Mouse (Mus musculus): ENCODE measurements at regions not wholly inside any gene's neighbourhood (a gene's known extent, or its start where the extent isn't known, plus 50 kb on each side); places are given as distances from the start of the nearest gene placed in this dataset.

- Histone ChIP-seq H3K4me3 (no peak overlapping the region), H3K27me3 (no peaks in the 10 kb centered on the region)
- WGBS = 93% methylated on average over 1 of the region's 1 CpGs
Measured at GRCm38 (mm10) chr12:32273474-32273873, 65.0 kb upstream of the Pik3cg start.

DNA sequence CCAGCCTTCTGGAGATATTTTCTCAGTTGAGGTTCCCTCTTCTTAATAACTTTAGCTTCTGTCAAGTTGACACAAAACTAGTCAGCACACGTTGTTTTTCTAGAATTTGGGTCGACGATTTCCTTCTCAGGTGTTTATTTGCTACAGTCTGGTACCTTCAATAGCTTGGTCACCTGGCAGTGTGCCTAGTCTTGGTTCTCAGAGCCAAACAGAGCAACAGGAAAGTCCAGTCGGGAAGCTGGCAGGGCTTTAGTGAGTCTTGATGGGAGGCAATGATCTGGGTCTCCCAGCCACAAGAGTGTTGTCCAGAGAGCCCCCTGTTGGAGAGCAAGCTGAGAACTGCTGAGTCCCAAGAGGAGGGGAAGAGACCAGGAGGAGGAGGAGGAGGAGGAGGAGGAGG, 71.4 kb upstream of the Pik3cg start:
- no peaks in the 10 kb centered on the region for H3K27me3 ChIP-seq
- no peaks in the 10 kb centered on the region for H3K36me3 ChIP-seq
- H3K4me1 ChIP-seq = no peaks in the 10 kb centered on the region
- 62% methylated on average over 4 of the region's 4 CpGs for WGBS
- H3K4me2 ChIP-seq = no peak overlapping the region
- H3K9ac ChIP-seq = no peak overlapping the region
- H3K9me3 ChIP-seq = no peaks in the 10 kb centered on the region
- H3K4me3 ChIP-seq = no peak overlapping the region
- no peak for ATAC-seq (ENCODE audit: insufficient number of reproducible peaks, low FRiP score, low TSS enrichment, low read depth)
- no peak overlapping the region for H3K27ac ChIP-seq

More at GRCm38 (mm10) chr12:32273474-32273873, 65.0 kb upstream of the Pik3cg start:
- Histone ChIP-seq H3K27ac (no peak overlapping the region), H3K36me3 (no peaks in the 10 kb centered on the region), H3K4me2 (no peak overlapping the region), H3K9ac (no peak overlapping the region), H3K9me3 (no peaks in the 10 kb centered on the region), H3K4me1 (no peaks in the 10 kb centered on the region)
- no peak for ATAC-seq (ENCODE audit: insufficient number of reproducible peaks, low FRiP score, low TSS enrichment, low read depth)

- Histone ChIP-seq H3K4me3 (no peak overlapping the region), H3K4me2 (no peak overlapping the region), H3K27me3 (no peaks in the 10 kb centered on the region), H3K9ac (no peak overlapping the region), H3K4me1 (no peaks in the 10 kb centered on the region), H3K36me3 (no peaks in the 10 kb centered on the region), H3K27ac (no peak overlapping the region), H3K9me3 (no peaks in the 10 kb centered on the region)
- ATAC-seq (ENCODE audit: insufficient number of reproducible peaks, low FRiP score, low TSS enrichment, low read depth) = no peak
- 84% methylated on average over 2 of the region's 2 CpGs for WGBS
Measured at GRCm38 (mm10) chr12:32280309-32280708, 71.8 kb upstream of the Pik3cg start.

DNA sequence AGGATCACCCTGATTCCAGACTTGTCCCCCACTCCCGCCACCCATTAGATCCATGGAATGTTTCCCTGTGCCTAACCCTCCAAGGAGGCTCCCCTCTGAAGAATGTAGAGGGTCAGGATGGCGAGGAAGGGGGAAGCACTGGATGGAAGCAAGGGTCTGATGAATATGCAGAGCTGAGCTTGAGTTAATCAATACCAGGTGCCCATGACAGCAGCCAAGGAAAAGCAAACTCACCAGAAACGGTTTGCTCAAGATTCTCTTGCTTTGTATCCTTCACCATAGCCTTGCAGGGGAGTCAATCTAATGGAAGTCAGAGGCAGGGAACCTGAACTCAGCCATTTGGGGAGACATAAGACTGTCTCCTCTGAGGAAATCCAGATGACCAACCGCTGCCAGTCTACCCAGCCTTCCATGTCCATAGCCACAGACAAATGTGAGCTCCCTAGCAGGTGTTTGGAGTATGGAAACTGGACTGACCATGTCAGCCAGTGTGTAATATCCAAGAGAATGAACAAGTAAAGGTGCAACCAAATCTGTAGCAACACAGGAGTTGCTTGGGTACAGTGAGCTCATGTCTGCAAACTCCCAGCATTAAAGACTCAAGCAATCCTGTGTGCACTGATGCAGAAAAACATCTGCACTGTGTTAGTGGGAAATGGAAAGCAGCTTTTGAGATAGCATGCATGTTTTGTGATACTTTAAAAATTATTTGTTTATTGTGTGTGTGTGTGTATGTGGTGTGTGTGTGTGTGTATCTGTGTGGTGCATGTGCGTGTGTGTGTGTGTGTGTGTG, 74.1 kb upstream of the Pik3cg start:
- Histone ChIP-seq H3K4me2 (no peak overlapping the region), H3K27ac (peak overlapping the region; percentile 43)
- 56% methylated on average over 5 of the region's 5 CpGs for WGBS

GRCm38 (mm10) chr12:32285039-32285438, 76.6 kb upstream of the Pik3cg start:
- Histone ChIP-seq H3K4me2 (no peak overlapping the region), H3K9me3 (no peaks in the 10 kb centered on the region), H3K4me1 (no peaks in the 10 kb centered on the region), H3K9ac (no peak overlapping the region), H3K27me3 (no peaks in the 10 kb centered on the region), H3K27ac (no peak overlapping the region), H3K36me3 (no peaks in the 10 kb centered on the region), H3K4me3 (no peak overlapping the region)
- ATAC-seq (ENCODE audit: insufficient number of reproducible peaks, low FRiP score, low TSS enrichment, low read depth) = no peak
- 56% methylated on average over 2 of the region's 2 CpGs for WGBS

More for the DNA sequence above, 74.1 kb upstream of the Pik3cg start:
- no peaks in the 10 kb centered on the region for H3K9me3 ChIP-seq
- H3K27me3 ChIP-seq = no peaks in the 10 kb centered on the region
- H3K4me3 ChIP-seq = no peak overlapping the region
- no peaks in the 10 kb centered on the region for H3K4me1 ChIP-seq
- H3K9ac ChIP-seq = no peak overlapping the region
- no peaks in the 10 kb centered on the region for H3K36me3 ChIP-seq
- ATAC-seq (ENCODE audit: insufficient number of reproducible peaks, low FRiP score, low TSS enrichment, low read depth) = no peak

- Histone ChIP-seq H3K36me3 (no peaks in the 10 kb centered on the region), H3K9ac (no peak overlapping the region), H3K27me3 (no peaks in the 10 kb centered on the region), H3K4me3 (no peak overlapping the region), H3K4me1 (no peaks in the 10 kb centered on the region), H3K9me3 (no peaks in the 10 kb centered on the region), H3K27ac (no peak overlapping the region), H3K4me2 (no peak overlapping the region)
- WGBS = 26% methylated on average over 5 of the region's 5 CpGs
- no peak for ATAC-seq (ENCODE audit: insufficient number of reproducible peaks, low FRiP score, low TSS enrichment, low read depth)
Measured at GRCm38 (mm10) chr12:32286652-32287051, 78.2 kb upstream of the Pik3cg start.

- Histone ChIP-seq H3K4me1 (no peaks in the 10 kb centered on the region), H3K4me2 (no peak overlapping the region), H3K9me3 (no peaks in the 10 kb centered on the region), H3K9ac (no peak overlapping the region), H3K4me3 (no peak overlapping the region), H3K27me3 (no peaks in the 10 kb centered on the region), H3K27ac (no peak overlapping the region), H3K36me3 (no peaks in the 10 kb centered on the region)
- 68% methylated on average over 5 of the region's 5 CpGs for WGBS
- no peak for ATAC-seq (ENCODE audit: insufficient number of reproducible peaks, low FRiP score, low TSS enrichment, low read depth)
Measured at GRCm38 (mm10) chr12:32291145-32291544, 82.7 kb upstream of the Pik3cg start.

DNA sequence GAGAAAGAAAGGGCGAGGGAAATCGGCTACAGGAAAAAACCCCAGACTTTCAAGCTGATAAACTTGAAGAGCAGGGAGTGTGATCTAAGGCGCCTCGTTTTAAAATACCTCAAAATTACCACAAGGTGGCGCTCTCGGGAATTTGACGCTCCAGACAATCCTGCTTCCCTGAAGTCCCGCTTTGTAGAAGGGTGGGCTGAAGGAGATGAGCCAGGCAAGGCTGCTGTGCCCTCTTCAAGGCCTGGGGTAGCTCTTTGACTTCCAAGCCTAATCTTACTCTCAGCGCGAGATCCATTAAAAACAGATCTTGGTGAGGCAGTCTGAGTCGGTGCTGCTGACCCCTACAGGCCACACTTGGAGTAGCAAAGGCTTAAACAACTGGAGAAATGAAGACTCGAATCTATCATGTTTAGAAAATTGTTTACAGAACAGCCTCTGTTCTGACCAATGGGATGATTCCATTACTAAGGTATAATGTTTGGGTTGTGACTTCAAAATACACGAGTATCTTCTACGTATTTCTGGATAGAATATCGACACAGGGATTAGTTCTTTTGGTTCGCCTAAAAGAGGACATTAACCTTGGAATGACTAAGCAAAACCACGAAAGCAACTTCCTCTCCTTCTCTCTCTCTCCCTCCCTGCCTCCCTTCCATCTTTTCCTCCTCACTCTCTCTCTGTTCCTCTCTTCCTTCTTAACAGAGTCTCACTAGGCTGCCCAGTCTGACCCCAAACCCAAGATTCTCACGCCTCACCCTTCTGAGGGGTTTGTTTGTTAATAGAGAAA, 83.7 kb upstream of the Pik3cg start:
- peak overlapping the region; percentile 36 for H3K4me3 ChIP-seq
- no peaks in the 10 kb centered on the region for H3K9me3 ChIP-seq
- H3K4me1 ChIP-seq = no peaks in the 10 kb centered on the region
- H3K4me2 ChIP-seq = peak overlapping the region; percentile 47
- no peak overlapping the region for H3K27ac ChIP-seq
- 0 out of 2 replicates have a peak, but pooled peaks have one; percentile 35 for ATAC-seq (ENCODE audit: insufficient number of reproducible peaks, low FRiP score, low TSS enrichment, low read depth)
- no peaks in the 10 kb centered on the region for H3K36me3 ChIP-seq
- 23% methylated on average over 18 of the region's 18 CpGs for WGBS
- H3K9ac ChIP-seq = no peak overlapping the region
- H3K27me3 ChIP-seq = no peaks in the 10 kb centered on the region

DNA sequence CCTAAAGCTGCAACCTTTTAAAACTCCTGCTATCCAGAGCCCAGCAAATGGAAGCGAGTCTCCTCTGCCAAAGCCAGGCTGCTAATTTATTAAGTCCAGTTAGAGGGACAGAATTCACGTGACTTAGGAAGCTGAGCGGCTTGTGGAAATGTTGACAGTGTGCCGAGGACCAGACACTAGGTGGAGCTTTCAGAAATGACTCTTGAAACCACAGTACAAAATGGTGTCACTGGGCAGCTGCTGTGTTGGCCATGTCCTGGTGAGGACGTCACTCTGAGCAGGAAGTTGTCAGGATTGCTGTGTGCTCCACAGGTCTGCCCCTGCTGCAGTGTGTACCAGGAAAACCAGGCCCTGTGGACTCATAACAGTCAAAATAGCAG, 84.3 kb upstream of the Pik3cg start:
- no peaks in the 10 kb centered on the region for H3K9me3 ChIP-seq
- WGBS = 65% methylated on average over 5 of the region's 5 CpGs
- no peak overlapping the region for H3K4me3 ChIP-seq
- no peak overlapping the region for H3K9ac ChIP-seq
- H3K27me3 ChIP-seq = no peaks in the 10 kb centered on the region
- no peaks in the 10 kb centered on the region for H3K4me1 ChIP-seq
- H3K36me3 ChIP-seq = no peaks in the 10 kb centered on the region
- ATAC-seq (ENCODE audit: insufficient number of reproducible peaks, low FRiP score, low TSS enrichment, low read depth) = no peak
- H3K27ac ChIP-seq = no peak overlapping the region
- H3K4me2 ChIP-seq = no peak overlapping the region

GRCm38 (mm10) chr12:32297431-32297830, 81.1 kb upstream of the Ccdc71l start:
- no peaks in the 10 kb centered on the region for H3K27me3 ChIP-seq
- WGBS = 91% methylated on average over 7 of the region's 7 CpGs
- H3K4me2 ChIP-seq = no peak overlapping the region
- no peak overlapping the region for H3K4me3 ChIP-seq
- no peak for ATAC-seq (ENCODE audit: insufficient number of reproducible peaks, low FRiP score, low TSS enrichment, low read depth)
- H3K36me3 ChIP-seq = no peaks in the 10 kb centered on the region
- no peaks in the 10 kb centered on the region for H3K9me3 ChIP-seq
- no peak overlapping the region for H3K9ac ChIP-seq
- H3K4me1 ChIP-seq = no peaks in the 10 kb centered on the region
- H3K27ac ChIP-seq = no peak overlapping the region

DNA sequence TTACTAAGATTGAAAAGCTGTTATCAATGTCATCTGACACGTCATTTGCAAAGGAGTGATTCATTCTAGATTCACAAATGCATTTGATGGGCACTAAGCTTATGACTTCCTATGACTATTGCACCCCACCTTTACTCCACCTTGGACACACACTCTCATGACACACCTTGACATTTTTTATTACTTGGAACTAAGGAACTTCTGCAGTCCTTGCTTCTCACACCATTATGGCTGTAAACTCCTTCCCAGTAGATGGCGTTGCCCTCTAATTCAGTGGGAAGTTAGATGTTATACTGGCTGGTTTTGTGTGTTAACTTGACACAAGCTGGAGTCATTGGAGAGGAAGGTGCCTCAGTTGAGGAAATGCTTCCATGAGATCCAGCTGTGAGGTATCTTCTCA, 78.8 kb upstream of the Ccdc71l start:
- H3K4me3 ChIP-seq = no peak overlapping the region
- no peak overlapping the region for H3K9ac ChIP-seq
- no peak for ATAC-seq (ENCODE audit: insufficient number of reproducible peaks, low FRiP score, low TSS enrichment, low read depth)
- no peak overlapping the region for H3K4me2 ChIP-seq
- WGBS = 75% methylated on average over 2 of the region's 2 CpGs
- H3K4me1 ChIP-seq = no peaks in the 10 kb centered on the region
- H3K9me3 ChIP-seq = no peaks in the 10 kb centered on the region
- H3K27me3 ChIP-seq = no peaks in the 10 kb centered on the region
- no peaks in the 10 kb centered on the region for H3K36me3 ChIP-seq
- no peak overlapping the region for H3K27ac ChIP-seq

GRCm38 (mm10) chr12:32305736-32306135, 72.8 kb upstream of the Ccdc71l start:
- Histone ChIP-seq H3K4me2 (no peak overlapping the region), H3K9ac (no peak overlapping the region), H3K27ac (no peak overlapping the region), H3K36me3 (no peaks in the 10 kb centered on the region), H3K4me3 (no peak overlapping the region), H3K4me1 (no peaks in the 10 kb centered on the region), H3K9me3 (no peaks in the 10 kb centered on the region), H3K27me3 (no peaks in the 10 kb centered on the region)
- ATAC-seq (ENCODE audit: insufficient number of reproducible peaks, low FRiP score, low TSS enrichment, low read depth) = no peak
- 89% methylated on average over 5 of the region's 5 CpGs for WGBS

All from limb, embryonic 15.5 days (tissue).